Mouse (Mus musculus) heart, postnatal 36 days (tissue): ENCODE data around the gene Gdpd1. TPM values are rescaled to one million over a fixed set of nuclear protein-coding genes. Genes with fewer than 3 reads are reported as not detected.
A peak's percentile ranks its signal among the peaks of the same experiment; 100 is the strongest.
"Not testable (repeated sequence)": the region's sequence is repeated elsewhere in the genome, so short reads cannot be mapped to it uniquely, and the experiment has no call there.

Experiments used
- DNase-seq, 2 experiments: peaks; one replicate each; pipeline ENCODE4 v3.0.0; 2021 to 2022
- intact Hi-C: fragments of 180-260 bp; cut with DNase I; formaldehyde crosslinking; loops from one replicate; pipeline ENCODE4 v1.15.1; 2025
- total RNA-seq, 2 experiments: library from RNA; stranded (reverse); gene quantifications; 2 replicates each; pipeline ENCODE4 v1.2.3; 2021

The Gdpd1 gene
- total RNA-seq: 10 to 100 TPM; 12.8 TPM

DNA sequence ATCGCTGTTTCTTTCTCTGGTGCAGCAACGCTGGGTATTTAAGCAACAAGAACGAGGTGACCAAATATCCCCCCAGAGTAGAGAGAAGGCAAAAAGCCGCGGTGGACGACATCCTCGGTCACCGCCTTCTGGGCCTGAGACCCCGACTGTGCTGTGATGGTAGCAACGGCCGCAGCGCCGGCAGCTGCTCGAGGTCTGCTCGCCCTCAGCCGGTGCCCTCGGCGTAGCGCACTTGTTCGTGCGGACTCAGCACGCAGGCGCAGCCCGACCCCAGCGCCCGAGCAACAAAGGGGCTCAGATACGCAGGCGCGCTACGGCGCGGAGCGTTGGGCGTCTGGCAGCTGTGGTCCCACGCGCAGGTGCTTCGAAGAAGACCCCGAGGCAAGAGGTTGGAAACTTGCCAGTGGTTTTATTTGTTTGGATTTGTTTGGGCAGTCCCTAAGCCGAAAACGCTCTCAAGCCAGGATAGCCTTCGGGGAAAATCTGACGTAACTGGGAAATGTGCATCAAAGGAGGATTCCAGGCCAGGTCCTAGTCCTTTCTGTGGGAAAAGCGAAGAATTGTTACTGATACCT is at the start of gene Gdpd1:
TSS of gene Gdpd1 (minus strand) at position 197 of the 575 bp plus-strand sequence.
- peak; percentile 85 to 86 for DNase-seq
- intact Hi-C loops: no loop called here

DNA sequence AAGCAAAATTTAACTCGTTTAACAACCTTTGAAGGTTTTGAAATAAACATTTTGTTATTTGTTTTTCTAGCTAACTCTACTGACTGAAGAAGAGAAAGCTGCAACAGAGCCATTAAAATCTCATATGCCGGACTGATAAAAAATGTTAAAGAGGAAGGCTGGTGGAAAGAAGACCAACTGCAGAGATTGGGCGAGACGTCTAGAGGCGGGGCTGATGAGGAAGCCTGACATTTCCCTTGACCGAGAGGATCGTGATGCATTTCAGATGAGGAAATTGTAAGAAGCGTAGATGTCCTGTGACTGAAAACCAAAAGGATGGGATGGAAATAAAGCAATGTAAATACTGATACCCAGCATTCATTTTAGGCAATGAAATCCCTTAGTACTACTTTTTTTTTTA is 48.0 kb upstream of the Gdpd1 start:
- intact Hi-C loops: no loop called here
- DNase-seq: no peak

DNA sequence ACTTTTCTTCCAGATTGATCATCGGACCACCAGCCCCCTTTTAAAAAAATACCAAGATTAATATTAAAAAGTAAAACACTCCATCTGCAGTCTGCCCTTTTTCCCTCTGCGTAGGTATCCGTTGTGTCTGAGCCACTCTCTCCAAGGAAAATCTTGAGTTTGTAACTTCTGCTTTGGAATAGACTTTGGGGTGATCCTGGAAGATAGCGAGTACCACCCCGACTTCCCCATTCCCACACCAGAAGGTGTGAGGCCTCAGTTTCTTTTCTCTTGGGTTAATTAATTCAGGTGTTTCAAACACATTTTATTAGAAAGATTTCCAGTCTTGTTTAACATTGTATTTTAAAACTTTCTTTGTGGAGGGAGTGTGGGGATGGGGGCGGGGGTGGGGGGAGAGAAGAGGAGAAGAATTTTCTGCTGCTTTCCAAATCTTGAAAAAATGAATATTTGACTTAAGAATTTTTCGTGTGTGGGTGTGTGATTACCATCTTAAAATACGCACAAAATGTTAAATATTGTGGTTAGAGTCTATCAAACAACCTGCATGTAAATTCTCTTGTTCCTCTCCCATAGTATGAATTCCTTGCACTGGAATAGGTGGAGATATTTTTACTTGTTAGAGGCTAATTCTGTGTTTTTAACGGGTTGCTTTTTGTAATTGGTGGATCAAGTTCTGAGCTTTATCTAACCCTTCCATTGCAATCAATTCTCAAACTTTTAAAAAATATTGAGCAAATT is 36.5 kb upstream of the Gdpd1 start:
- intact Hi-C loops: no loop called here
- no peak for DNase-seq

DNA sequence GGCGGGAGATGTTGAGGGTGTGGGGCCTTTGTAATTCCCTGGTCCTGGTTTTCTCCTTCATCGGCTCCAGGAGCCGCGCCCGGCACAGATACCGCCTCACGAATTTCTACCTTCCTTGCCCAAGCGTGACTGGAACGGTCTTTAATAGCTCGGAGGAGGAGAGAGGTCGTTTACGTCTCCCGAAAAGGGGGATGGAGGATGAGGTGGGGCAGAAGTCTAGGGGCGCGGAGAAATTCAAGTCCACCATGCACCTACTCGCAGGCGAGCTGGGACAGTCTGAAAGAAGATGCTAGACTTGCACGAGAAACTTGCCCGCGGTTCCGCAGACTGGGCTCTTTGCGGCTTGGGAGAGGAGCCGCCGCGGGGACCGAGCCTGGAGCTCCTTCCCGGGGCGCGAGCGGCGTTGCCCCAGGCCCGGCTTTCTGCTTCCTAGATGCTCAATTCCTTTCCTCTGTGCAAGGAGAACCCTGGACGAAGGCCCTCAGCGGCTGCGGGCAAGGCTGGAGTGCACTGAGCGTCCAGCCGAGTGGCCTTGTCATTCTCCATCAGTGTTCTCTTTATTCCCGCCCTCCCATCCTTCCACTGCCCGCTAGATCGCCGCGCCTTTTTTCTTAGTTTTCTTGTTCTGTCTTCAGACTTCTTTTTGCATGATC is 35.8 kb upstream of the Gdpd1 start:
- peak in 1 of 2 experiments; percentile 18 for DNase-seq
- intact Hi-C loops: loop anchor here (1.0 kb wide), 1 partner anchor 18 kb away; the partner anchor contains the start of gene Trim37

DNA sequence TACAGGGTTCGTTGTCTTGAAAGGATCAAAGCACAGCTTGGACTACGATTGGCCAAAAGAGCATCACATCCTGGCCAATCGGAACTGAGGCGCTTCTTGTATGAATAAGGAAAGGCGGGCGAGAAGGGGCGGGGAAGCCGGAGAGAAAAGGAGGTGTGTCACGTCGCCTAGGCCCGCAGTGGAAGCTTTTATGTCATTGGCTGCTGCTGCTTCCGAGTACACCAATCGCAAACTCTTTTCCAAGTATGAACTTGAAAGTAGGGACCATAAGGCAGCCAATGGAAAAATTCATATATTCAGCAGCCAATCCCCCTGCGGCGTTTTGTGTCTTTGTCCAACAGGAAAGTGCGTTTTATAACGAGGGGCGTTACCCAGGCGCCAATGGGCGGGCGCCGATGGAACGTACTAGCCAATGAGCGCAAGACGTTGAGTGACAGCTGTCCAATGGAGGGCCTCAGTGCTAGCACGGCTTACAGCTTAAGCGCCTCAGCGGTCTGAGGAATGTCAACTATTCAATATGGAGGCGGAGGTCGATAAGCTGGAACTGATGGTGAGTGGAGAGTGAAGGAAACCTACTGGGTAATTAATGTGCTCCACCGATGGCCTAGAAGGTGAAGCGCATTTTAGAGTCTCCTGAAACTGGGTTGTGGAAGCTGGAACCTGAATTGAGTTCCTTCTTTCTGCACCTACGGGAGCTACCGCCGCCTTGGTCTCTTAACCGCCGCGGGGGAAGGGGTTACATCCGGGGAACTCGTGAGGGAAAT is 35.1 kb upstream of the Gdpd1 start, which contains the start of gene Ska2:
TSS of gene Ska2 (plus strand) at position 480 of the 764 bp plus-strand sequence.
- peak; percentile 92 to 93 for DNase-seq
- intact Hi-C loops: loop anchor here (1.0 kb wide), 1 partner anchor 18 kb away; the partner anchor contains the start of gene Trim37

DNA sequence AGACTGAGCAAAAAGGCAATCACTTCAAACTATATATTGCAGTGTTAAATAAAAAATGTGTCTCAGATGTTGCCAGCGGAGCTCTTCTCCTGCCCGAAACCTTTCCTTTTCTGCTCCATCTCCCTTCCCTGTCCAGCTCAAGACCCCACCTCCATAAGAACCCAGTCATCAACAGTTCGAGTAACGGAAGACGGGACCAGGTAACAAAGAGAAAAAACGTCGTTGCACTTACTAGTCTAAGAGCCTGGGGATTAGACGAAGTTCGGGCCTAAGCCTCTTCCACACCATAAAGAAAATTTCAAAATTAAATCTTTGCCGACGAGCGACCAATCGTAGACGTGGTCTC is 34.5 kb upstream of the Gdpd1 start, which contains the start of gene Prr11:
TSS of gene Prr11 (minus strand) at position 300 of the 346 bp plus-strand sequence.
- no peak for DNase-seq
- intact Hi-C loops: no loop called here

DNA sequence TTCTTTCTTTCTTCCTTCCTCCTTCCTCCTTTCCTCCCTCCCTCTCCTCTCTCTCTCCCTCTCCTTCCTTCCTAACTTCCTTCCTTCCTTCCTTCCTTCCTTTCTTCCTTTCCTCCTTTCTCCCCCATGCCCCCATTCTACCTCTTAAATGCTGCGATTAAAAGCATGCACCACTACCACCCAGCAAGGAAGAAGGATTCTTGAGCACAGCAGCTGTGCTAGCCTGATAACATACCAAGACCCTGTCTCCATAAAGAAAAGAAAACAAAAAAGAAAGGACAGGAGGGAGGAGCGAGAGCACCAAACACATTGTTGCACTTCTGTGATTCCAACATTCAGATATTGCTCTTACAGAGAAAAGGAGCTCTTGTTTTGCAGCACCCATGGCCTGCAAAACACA is 13.3 kb upstream of the Gdpd1 start:
- no peak for DNase-seq
- intact Hi-C loops: no loop called here

DNA sequence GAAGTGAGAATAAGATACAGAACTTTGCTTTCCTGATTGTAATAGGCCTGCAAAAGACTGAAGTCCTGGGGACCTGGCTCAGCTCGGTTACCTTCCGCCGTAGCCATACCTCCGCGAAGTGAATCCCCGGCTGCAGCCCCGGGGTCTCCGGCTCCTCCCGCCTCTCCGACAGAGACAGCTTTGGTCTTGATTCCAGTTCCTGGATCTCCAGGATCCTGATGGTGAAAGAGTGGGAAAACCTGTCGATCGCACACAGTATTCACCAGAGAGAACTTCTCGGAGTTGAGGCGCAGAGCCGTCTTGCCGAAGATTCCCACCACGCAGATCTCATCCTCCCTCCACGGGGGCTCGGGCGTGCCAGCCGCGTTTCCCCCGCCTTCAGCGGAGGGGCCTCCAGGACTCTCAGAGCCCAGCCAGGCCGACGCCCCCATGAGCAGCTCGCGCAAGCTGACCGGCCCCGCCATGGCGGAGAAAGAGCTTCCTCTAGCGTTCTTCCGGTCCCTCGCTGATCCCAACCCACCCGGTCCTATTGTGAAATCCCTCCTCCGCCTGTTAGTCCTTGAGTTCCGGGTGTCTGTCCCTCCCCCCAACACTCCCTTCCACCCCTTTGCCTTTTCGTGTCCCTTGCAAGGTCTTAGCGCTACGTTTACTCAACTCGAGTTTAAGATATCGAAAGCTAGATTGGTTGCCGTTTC is 12.6 kb upstream of the Gdpd1 start, which contains the start of gene Smg8:
TSS of gene Smg8 (minus strand) at position 485 of the 695 bp plus-strand sequence.
- intact Hi-C loops: no loop called here
- DNase-seq: peak; percentile 80

DNA sequence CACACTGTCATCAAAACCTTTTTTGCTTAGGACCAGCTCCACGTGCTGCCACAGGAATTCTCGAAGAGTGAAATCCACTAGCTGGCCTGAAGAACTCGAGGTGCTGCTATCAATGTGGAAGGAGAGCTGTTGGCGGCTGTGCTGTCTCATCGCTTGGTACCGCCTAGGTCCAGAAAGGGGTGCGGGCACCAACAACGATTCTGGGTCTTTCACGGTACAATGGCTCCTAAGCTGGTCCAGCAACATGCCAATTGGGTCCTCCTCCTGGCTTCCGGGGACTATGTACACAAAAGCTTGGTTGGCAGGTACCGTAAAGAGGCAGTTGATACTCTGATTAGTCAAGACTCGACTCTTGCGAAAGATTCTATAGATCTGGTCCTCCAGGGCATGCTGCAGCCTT is 11.6 kb upstream of the Gdpd1 start:
- intact Hi-C loops: no loop called here
- DNase-seq: no peak

DNA sequence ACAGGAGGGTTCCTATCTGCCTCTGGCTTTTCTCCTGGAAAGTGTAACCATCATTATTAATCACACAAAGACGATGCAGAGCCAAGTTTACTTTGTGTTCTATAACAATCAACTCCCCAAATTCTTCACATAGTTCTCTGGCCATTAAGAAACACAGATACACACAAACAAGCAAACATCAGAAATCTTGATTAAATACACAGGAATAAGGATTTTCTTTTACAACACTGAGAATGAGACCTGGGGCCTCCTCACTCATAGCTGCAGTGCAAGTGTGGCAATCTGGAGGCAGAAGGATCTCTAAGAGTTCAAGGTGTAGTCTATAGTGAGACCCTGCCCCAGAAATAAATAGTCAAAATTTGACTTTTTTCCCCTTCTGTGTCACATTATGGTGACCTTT is 9.8 kb upstream of the Gdpd1 start:
- intact Hi-C loops: no loop called here
- DNase-seq: no peak

DNA sequence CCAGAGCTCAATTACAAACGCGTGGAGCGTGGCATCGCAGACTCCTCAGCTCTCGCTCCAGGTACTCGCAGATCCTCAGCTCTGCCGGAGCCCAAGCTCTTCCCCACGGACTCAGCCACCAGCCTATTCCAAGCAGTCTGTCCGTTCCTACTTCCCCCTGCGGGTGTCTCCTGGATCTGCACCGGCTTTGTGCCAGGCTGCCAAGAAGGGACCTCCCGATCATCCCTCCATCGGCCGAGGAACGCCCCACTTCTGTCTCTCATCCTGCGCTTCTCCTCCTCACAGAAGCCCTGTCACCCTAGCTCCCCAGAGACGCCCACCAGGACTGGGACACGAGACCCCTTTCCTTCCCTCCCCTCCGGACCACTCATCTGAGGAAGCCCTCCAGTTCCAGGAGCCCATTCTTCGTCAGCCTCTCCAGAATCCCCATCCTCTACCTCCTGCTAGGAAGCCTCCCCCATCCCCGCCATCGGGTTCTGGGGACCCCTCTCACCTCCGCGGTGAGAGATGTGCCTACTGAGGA is 458 bp downstream of the Gdpd1 start:
- peak; percentile 61 to 70 for DNase-seq
- intact Hi-C loops: no loop called here

DNA sequence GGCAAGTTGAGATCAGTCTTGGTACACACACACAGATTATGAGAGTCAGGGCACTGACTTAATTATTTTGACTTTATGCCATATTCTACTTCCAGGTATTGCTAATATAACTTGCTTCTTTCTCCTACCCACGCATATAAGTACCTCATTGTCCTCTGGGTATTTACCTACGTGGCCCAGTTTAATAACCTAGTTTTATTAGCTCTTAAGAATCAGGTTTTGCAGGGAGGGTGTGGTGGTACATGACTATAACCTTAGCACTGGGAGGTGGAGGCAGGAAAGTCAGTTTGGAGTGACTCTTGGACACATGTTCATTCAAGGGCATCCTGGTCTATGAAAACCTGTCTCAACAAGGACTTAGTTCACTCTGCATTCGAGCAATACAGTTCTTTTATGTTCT is 11.8 kb downstream of the Gdpd1 start:
- intact Hi-C loops: no loop called here
- DNase-seq: no peak

DNA sequence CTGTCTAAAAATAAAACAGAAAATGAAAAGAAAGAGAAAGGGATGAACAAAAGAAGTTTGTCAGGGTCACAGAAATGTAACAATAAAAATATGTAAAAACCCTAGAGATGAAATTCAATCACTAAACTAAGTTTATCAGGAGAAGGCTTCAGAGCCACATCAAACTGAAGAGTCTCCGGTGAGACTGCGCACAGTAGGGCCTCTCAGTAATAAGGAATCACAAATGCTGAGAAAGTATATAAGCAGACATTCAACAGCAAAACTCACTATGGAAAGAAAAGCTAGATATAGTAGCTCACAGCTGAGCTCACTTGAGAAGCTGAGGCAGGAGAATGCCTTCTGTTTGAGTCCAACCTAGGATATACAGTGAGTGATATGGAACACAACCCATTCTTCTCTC is 13.5 kb downstream of the Gdpd1 start:
- intact Hi-C loops: no loop called here
- DNase-seq: no peak

DNA sequence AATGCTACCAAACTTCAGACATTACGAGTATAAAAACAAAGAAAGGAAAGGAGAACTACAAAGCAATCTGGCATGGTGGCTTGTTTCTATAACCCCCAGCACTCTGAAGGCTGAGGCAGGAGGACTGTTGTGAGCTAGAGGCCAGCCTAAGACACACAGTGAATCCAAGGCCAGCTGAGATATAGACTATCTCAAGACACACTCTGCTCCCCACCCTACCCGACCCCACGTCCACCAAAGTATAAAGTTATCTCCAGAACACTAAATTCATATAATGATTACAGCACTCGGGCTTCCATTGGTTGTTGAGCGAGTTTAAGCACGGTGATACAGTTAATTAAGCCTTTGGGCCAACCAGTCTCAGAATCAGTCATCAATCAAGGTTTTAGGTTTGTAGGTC is 17.6 kb downstream of the Gdpd1 start:
- no peak for DNase-seq
- intact Hi-C loops: no loop called here

DNA sequence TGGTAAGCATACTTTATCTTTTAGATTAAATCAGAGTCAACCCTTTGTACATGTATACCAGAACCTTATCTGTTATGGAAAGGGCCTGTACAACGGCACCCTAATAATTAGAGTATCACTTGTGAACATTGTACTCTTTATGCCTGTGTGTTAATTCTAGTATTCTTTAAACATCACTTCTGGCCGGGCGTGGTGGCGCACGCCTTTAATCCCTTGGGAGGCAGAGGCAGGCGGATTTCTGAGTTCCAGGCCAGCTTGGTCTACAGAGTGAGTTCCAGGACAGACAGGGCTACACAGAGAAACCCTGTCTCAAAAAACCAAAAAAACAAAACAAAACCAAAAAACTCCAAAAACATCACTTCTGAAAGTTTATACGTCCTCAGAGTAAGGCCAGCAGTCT is 25.0 kb downstream of the Gdpd1 start:
- intact Hi-C loops: not testable (repeated sequence)

DNA sequence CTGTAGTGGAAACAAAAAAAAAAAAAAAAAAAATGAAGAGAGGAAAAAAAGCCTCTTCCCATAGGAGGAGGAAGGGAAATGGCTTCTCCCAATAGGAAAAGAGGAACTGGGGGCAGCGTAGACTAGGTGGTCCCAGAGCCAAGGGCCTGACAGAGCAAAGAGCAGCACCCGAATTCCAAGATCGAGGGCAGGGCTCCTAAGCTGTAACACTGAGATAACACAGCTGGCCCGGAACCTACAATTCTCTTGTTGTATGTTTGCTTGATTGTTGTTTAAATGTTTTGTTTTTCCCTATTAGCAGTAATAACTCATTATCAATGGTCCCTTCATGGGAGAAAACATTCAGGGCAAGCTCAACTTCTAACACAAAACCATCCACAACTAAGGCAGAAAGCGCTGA is 26.9 kb downstream of the Gdpd1 start:
- intact Hi-C loops: no loop called here
- DNase-seq: no peak

More for the DNA sequence above, 25.0 kb downstream of the Gdpd1 start:
- DNase-seq: not testable (repeated sequence)

DNA sequence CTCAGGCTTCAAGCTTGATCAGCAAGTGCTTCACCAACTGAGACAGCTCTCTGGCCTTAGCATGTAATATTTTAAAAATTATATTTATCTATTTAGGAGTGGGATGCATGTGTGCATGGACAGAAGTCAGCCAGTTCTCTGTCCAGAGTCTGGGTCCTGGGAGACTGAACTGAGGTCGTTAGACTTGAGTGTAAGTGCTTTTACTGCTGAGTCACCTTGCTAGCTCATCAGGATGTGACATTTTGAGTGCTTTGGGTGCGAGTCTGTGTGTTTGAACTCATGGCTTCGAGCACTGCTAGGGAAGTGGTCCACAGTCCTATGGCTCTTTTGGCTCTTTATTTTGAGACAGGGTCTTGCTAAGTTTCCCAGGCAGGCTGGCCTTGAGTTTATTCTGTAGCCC is 30.8 kb downstream of the Gdpd1 start:
- intact Hi-C loops: no loop called here
- DNase-seq: no peak

DNA sequence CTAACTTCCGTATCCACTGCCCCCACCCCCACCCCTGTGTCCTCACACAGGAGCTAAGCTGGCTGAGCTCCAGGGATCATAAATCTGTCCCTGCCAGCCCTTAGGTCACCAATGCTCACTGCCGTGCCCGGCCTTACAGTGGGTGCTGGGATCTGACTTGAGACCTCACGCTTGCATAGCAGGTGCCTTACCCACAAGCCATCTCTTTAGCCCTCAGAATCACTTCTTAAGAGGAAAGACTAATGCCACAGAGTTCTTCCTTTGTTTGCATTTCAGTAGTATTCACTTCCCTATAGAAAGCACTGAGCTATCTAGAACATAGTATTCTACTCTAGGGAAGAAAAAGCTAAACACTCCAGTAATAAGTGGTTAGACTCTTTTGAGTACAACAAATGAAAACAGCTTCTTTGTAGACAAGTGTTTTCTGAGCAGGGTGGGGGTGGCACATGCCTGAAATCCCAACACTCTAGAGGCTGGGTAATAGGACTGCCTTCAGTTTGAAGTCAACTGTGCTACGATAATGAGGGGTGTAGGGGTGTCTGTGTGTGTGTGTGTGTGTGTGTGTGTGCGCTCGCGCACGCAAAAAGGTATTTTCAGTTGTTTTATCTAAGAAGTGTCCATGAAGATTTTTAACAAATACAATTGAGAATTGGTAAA is 34.4 kb downstream of the Gdpd1 start:
- DNase-seq: no peak
- intact Hi-C loops: no loop called here

DNA sequence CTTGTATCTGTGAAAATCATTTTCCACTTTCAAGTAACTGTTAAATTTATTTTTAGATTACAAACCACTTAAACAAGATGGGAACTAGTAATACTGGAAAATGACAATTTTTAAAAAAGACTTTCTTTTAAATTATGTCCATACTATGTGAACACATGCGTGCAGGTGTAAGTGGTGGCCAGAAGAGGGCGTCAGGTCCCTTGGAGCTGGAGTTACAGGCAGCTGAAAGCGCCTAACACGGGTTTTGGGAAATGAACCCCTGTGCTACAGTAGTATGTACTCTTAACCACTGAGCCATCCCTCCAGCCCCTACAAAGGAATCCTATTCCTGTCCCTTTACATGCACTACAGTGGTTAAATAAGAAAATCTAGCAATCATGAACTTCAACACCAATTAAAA is 37.7 kb downstream of the Gdpd1 start:
- intact Hi-C loops: no loop called here
- no peak for DNase-seq

DNA sequence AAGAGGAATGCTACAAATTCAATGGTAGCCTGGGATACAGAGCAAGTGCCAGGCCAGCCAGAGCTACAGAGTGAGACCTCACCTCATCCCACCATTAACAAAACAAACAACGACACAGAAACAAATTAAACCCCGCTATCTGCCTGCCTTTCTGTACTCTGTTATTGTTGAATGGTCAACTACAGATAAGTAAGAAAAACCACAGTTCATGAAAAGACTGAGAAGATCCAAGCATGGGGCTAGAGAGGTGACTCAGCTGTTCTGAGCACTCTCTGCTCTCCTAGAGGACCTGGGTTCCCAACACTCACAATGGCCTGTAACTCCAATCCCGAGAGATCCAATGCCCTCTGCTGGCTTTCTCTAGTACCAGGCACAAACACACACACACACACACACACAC is 45.6 kb downstream of the Gdpd1 start:
- no peak for DNase-seq
- intact Hi-C loops: no loop called here
